In the genomic region with DNA sequence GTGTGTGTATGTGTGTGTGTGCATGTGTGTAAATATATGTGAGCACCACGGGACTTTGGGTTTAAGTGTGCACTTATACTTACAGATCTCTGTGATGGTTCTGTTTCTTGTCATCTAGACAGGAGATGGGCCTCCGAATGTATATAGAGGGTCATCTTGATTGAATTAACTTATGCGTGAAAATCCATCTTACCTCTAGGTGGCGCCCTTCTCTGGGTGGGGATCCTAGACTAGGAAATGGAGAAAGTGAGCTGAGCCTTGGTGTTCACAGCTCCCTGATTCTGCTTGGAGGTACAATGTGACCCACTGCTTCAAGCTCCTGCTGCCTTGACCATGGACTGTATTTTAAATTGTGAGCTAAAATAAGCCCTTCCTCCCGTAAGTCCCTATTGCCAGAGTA, we compare ENCODE assay signal across 13 mouse cellular contexts. TPM values are rescaled to one million over a fixed set of nuclear protein-coding genes. Genes with fewer than 3 reads are reported as not detected.
A peak's percentile ranks its signal among the peaks of the same experiment; 100 is the strongest.
DNase-seq lines count a peak whose midpoint lies in the region; ATAC-seq and TF ChIP-seq lines count a peak whose summit lies in the region.
"Had no signal": no experiment of that assay in that cellular context is flagged by ENCODE, and none has a peak within 500 bp of the region (broad histone marks: within the 10 kb centered on the region; RNA-seq: fewer than 3 reads in every experiment).

No protein-coding gene starts in this region.

- no peaks in the 10 kb centered on the region for H3K36me3 ChIP-seq in hindbrain, embryonic 11.5 days (ENCODE audit: control insufficient read depth, insufficient read depth, low read length)
- no peaks in the 10 kb centered on the region for H3K36me3 ChIP-seq in hindbrain, embryonic 12.5 days
- H3K36me3 ChIP-seq: embryonic facial prominence, embryonic 15.5 days; heart, embryonic 12.5 days; limb, embryonic 15.5 days; stomach, embryonic 15.5 days had no signal

- no peak overlapping the region for H3K4me3 ChIP-seq in hindbrain, embryonic 11.5 days (ENCODE audit: low read depth, low read length)
- no peak overlapping the region for H3K4me3 ChIP-seq in hindbrain, embryonic 12.5 days
- H3K4me3 ChIP-seq in cerebellum, adult 2 months (replicated peaks; ENCODE audit: insufficient read depth, low read depth, low read length): no peak overlapping the region
- H3K4me3 ChIP-seq: embryonic facial prominence, embryonic 15.5 days; heart, embryonic 12.5 days; limb, embryonic 15.5 days; stomach, embryonic 15.5 days had no signal

- no peak overlapping the region for H3K27ac ChIP-seq in hindbrain, embryonic 11.5 days (ENCODE audit: low read depth, low read length)
- no peak overlapping the region for H3K27ac ChIP-seq in hindbrain, embryonic 12.5 days
- no peak overlapping the region for H3K27ac ChIP-seq in cerebellum, adult 2 months (ENCODE audit: insufficient read depth, low read length)
- H3K27ac ChIP-seq: embryonic facial prominence, embryonic 15.5 days; limb, embryonic 15.5 days; stomach, embryonic 15.5 days had no signal

- WGBS in hindbrain, embryonic 11.5 days: 70% methylated on average over 5 of the region's 5 CpGs
- 72% methylated on average over 5 of the region's 5 CpGs for WGBS in hindbrain, embryonic 12.5 days
- 74% methylated on average over 5 of the region's 5 CpGs for WGBS in cerebellum, adult 2 months

- no peaks in the 10 kb centered on the region for H3K4me1 ChIP-seq in hindbrain, embryonic 11.5 days (replicated peaks; ENCODE audit: control insufficient read depth, insufficient read depth, low read length)
- H3K4me1 ChIP-seq in hindbrain, embryonic 12.5 days: no peaks in the 10 kb centered on the region
- H3K4me1 ChIP-seq in cerebellum, adult 2 months (ENCODE audit: control insufficient read depth, insufficient read depth, low read length): no peaks in the 10 kb centered on the region
- H3K4me1 ChIP-seq: embryonic facial prominence, embryonic 15.5 days; heart, embryonic 12.5 days; limb, embryonic 15.5 days; stomach, embryonic 15.5 days had no signal

- no peak for ATAC-seq in hindbrain, embryonic 11.5 days (ENCODE audit: low FRiP score)
- ATAC-seq in hindbrain, embryonic 12.5 days (ENCODE audit: low FRiP score): no peak
- ATAC-seq in inflammation-experienced regulatory T-cells, adult 6 months: no peak

- no peak overlapping the region for H3K9ac ChIP-seq in hindbrain, embryonic 11.5 days (ENCODE audit: low read depth, low read length)
- no peak overlapping the region for H3K9ac ChIP-seq in hindbrain, embryonic 12.5 days
- H3K9ac ChIP-seq: embryonic facial prominence, embryonic 15.5 days; heart, embryonic 12.5 days; limb, embryonic 15.5 days; stomach, embryonic 15.5 days had no signal

- H3K9me3 ChIP-seq in hindbrain, embryonic 11.5 days (ENCODE audit: control insufficient read depth, low read length): no peaks in the 10 kb centered on the region
- H3K9me3 ChIP-seq in hindbrain, embryonic 12.5 days (replicated peaks): no peaks in the 10 kb centered on the region
- H3K9me3 ChIP-seq: embryonic facial prominence, embryonic 15.5 days; heart, embryonic 12.5 days; limb, embryonic 15.5 days; stomach, embryonic 15.5 days had no signal

- no peak overlapping the region for H3K4me2 ChIP-seq in hindbrain, embryonic 11.5 days (replicated peaks; ENCODE audit: low read depth, low read length)
- H3K4me2 ChIP-seq in hindbrain, embryonic 12.5 days (replicated peaks): no peak overlapping the region
- H3K4me2 ChIP-seq: embryonic facial prominence, embryonic 15.5 days; heart, embryonic 12.5 days; limb, embryonic 15.5 days; stomach, embryonic 15.5 days had no signal

- TF ChIP-seq CTCF in brain, embryonic 14.5 days (IDR thresholded peaks at IDR 0.05; ENCODE audit: borderline replicate concordance, extremely low read depth, insufficient read depth, insufficient read length): peak; percentile 29; the same call in 1 of the 2 replicates
- TF ChIP-seq CTCF in cerebellum, adult 2 months (IDR thresholded peaks at IDR 0.05; ENCODE audit: borderline replicate concordance, insufficient read depth, low read depth, low read length): no peak

- peak; percentile 38 for DNase-seq in hindbrain, embryonic 11.5 days (ENCODE audit: low spot score)
- DNase-seq in thymus, postnatal 4 days: peak; percentile 27
- no peak for DNase-seq in thymus, postnatal 14 days
- no peak for DNase-seq in brain, embryonic 14.5 days (ENCODE audit: low read depth)
- DNase-seq in spleen, postnatal 14 days (ENCODE audit: low spot score in 2 of 2): no peak
- DNase-seq in cerebellum, adult 2 months: no peak
- DNase-seq: right cerebral cortex, postnatal 14 days had no signal

- no peak for TF ChIP-seq POLR2A in brain, embryonic 14.5 days (IDR thresholded peaks at IDR 0.05; ENCODE audit: borderline replicate concordance, extremely low read depth, insufficient read depth, insufficient read length, poor library complexity, severe bottlenecking)
- no peak for TF ChIP-seq POLR2A in cerebellum, adult 2 months (IDR thresholded peaks at IDR 0.05; ENCODE audit: borderline replicate concordance, insufficient read depth, low read length)

- H3K27me3 ChIP-seq in hindbrain, embryonic 11.5 days (ENCODE audit: control insufficient read depth, insufficient read depth, low read length): no peaks in the 10 kb centered on the region
- no peaks in the 10 kb centered on the region for H3K27me3 ChIP-seq in hindbrain, embryonic 12.5 days
- H3K27me3 ChIP-seq in cerebellum, adult 2 months (ENCODE audit: control insufficient read depth, insufficient read depth, low read length): no peaks in the 10 kb centered on the region
- H3K27me3 ChIP-seq: embryonic facial prominence, embryonic 15.5 days; heart, embryonic 12.5 days; limb, embryonic 15.5 days; stomach, embryonic 15.5 days had no signal

RNA-seq across cellular contexts. Expression of a gene that starts 34.8 kb away (rescaled TPM):
- 1.8 and 2.5 TPM in 2 replicates for polyA plus RNA-seq in hindbrain, embryonic 11.5 days (2014; fragmentation: Nextera tagmentation; extraction: Ambion mirVana)
- polyA plus RNA-seq in hindbrain, embryonic 12.5 days (2016; fragmentation: Nextera tagmentation; extraction: Ambion mirVana): 6.0 and 6.6 TPM in 2 replicates
- polyA plus RNA-seq in brain, embryonic 14.5 days (2012; rRNA removed): 16.7 and 31.5 TPM in 2 replicates
- polyA plus RNA-seq in inflammation-experienced regulatory T-cells, adult 6 months (2017; shearing (Covaris generic)): not detected
- 58.4 and 66.5 TPM in 2 replicates for polyA plus RNA-seq in cerebellum, adult 2 months (2012; rRNA removed)
- polyA plus RNA-seq: heart, embryonic 12.5 days had no signal

Comparison
In these comparisons a context has a peak if more than half of its experiments do, and no peak if none do; other contexts are left out.
1. DNase-seq: peak in hindbrain, embryonic 11.5 days (single experiment) and thymus, postnatal 4 days (single experiment); none in thymus, postnatal 14 days (single experiment), brain, embryonic 14.5 days (single experiment), spleen, postnatal 14 days (0 of 2) and cerebellum, adult 2 months (0 of 2).